Mouse (Mus musculus): ENCODE measurements at regions not wholly inside any gene's neighbourhood (a gene's known extent, or its start where the extent isn't known, plus 50 kb on each side); places are given as distances from the start of the nearest gene placed in this dataset.

DNA sequence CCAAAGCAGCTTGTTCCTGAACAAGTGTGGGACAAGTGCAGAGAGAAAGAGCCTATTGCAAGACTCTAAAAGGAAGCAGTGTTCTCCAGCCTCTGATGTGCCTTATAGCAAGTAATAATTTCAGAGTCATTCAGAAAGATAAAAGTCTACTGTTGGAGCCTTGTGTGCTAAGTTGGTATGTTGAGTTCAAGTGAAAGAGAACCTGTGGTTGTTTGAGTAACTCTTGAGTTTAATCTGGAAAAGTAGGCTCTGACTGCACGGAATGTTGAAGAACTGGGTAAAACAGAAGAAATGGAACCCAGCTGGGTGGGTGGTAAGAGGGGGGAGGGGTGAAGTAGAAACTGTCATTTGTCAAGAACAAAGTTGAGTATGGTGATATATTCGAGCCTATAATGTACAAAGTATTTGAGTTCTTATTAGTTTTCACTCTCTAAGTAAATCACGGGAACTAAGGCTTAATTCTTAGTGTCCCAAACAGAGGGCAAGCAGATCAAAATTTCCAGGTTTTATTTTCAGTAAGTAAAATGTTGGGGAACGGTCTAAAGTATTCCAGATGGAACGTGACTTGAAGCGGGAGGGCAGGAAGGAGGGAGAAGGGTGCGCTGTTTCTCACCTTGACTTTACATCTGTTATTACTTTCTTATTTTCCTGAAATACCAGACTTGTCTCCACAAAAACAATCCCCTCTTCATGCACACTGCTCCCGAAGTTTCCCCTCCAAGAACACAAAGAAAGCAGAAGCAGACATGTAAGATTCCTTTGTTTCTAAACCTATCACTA lies 111.8 kb upstream of the Hmga2 start:
- no peak for DNase-seq (ENCODE audit: low read depth, low spot score)
- H3K4me1 ChIP-seq (ENCODE audit: control insufficient read depth in 2 of 2, insufficient read depth in 2 of 2, low read length in 2 of 2, poor library complexity in 1 of 2): no peaks in the 10 kb centered on the region
- in situ Hi-C loops (cut with MboI; ENCODE audit: low sequenced_read_pairs in 2 of 2, unreplicated experiment in 2 of 2): no loop called here
- no peak overlapping the region for H3K4me3 ChIP-seq (ENCODE audit: insufficient read depth in 1 of 2, low read depth in 1 of 2, low read length in 2 of 2, poor library complexity in 1 of 2, severe bottlenecking in 1 of 2)
- H3K27ac ChIP-seq (ENCODE audit: insufficient read depth, low read depth, low read length, poor library complexity, severe bottlenecking): no peak overlapping the region
- H3K9me3 ChIP-seq (ENCODE audit: control insufficient read depth, insufficient read depth, low read depth, low read length): no peaks in the 10 kb centered on the region
- TF ChIP-seq MAFK (IDR thresholded peaks at IDR 0.05; ENCODE audit: insufficient read depth, low read depth, low read length) (no peak), HCFC1 (IDR thresholded peaks at IDR 0.05; ENCODE audit: borderline replicate concordance, insufficient read depth, low read length) (no peak), ZNF384 (IDR thresholded peaks at IDR 0.05; ENCODE audit: low read depth, low read length) (no peak), ZC3H11A (IDR thresholded peaks at IDR 0.05; ENCODE audit: borderline replicate concordance, low read depth, low read length) (no peak), CHD2 (IDR thresholded peaks at IDR 0.05; ENCODE audit: low read depth, low read length) (no peak)
- H3K9ac ChIP-seq (ENCODE audit: insufficient read depth, low read depth, low read length, poor library complexity, severe bottlenecking): no peak overlapping the region
- no peaks in the 10 kb centered on the region for H3K36me3 ChIP-seq (ENCODE audit: control insufficient read depth, insufficient read depth, low read length, poor library complexity, severe bottlenecking)

DNA sequence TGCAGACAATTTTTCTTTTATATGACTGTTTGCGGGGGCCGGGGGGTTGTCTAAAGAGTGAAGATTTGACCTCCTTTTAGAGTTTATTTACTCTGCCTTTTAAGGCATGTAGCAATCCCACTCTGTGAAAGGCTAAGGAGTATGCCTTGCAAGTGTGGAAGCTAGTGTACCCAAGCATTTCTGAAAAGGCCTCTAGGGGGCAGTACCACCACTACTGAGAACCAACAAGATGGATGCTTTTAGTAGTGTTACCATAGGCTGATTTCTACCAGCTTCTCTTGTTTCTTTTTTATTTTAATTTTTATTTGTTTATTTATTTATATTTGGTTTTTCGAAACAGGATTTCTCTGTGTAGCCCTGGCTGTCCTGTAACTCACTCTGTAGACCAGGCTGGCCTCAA lies 110.9 kb upstream of the Hmga2 start:
- Histone ChIP-seq H3K36me3 (ENCODE audit: control insufficient read depth, insufficient read depth, low read length, poor library complexity, severe bottlenecking) (no peaks in the 10 kb centered on the region), H3K4me1 (ENCODE audit: control insufficient read depth in 2 of 2, insufficient read depth in 2 of 2, low read length in 2 of 2, poor library complexity in 1 of 2) (no peaks in the 10 kb centered on the region), H3K4me3 (ENCODE audit: insufficient read depth in 1 of 2, low read depth in 1 of 2, low read length in 2 of 2, poor library complexity in 1 of 2, severe bottlenecking in 1 of 2) (no peak overlapping the region), H3K9me3 (ENCODE audit: control insufficient read depth, insufficient read depth, low read depth, low read length) (no peaks in the 10 kb centered on the region), H3K27ac (ENCODE audit: insufficient read depth, low read depth, low read length, poor library complexity, severe bottlenecking) (no peak overlapping the region), H3K9ac (ENCODE audit: insufficient read depth, low read depth, low read length, poor library complexity, severe bottlenecking) (no peak overlapping the region)
- in situ Hi-C loops (cut with MboI; ENCODE audit: low sequenced_read_pairs in 2 of 2, unreplicated experiment in 2 of 2): no loop called here
- no peak for TF ChIP-seq ZNF384 (IDR thresholded peaks at IDR 0.05; ENCODE audit: low read depth, low read length)
- no peak for TF ChIP-seq CHD2 (IDR thresholded peaks at IDR 0.05; ENCODE audit: low read depth, low read length)
- TF ChIP-seq MAFK (IDR thresholded peaks at IDR 0.05; ENCODE audit: insufficient read depth, low read depth, low read length): no peak
- TF ChIP-seq HCFC1 (IDR thresholded peaks at IDR 0.05; ENCODE audit: borderline replicate concordance, insufficient read depth, low read length): no peak
- no peak for TF ChIP-seq ZC3H11A (IDR thresholded peaks at IDR 0.05; ENCODE audit: borderline replicate concordance, low read depth, low read length)
- DNase-seq (ENCODE audit: low read depth, low spot score): no peak

DNA sequence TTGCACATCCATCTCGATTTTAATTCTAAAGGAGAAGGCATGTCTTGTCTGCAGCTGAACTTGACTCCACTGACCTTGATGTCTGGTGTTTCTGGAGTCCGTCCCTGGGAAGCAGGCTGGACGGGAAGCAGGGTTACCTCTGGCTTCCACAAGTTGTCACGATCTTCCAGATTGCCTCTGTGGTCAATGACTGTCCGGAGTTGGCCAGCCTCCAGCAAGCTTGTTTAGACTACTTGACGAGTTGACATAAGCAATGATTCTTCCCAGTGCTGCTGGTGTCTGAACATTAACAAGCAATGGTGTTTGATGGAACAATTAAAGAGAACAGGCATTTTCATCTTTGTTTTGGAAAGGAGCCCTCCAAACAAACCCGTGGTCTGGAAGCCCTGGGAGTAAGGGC lies 106.2 kb upstream of the Hmga2 start:
- no peak for DNase-seq (ENCODE audit: low read depth, low spot score)
- Histone ChIP-seq H3K27ac (ENCODE audit: insufficient read depth, low read depth, low read length, poor library complexity, severe bottlenecking) (no peak overlapping the region), H3K4me1 (ENCODE audit: control insufficient read depth in 2 of 2, insufficient read depth in 2 of 2, low read length in 2 of 2, poor library complexity in 1 of 2) (no peaks in the 10 kb centered on the region), H3K9me3 (ENCODE audit: control insufficient read depth, insufficient read depth, low read depth, low read length) (no peaks in the 10 kb centered on the region), H3K36me3 (ENCODE audit: control insufficient read depth, insufficient read depth, low read length, poor library complexity, severe bottlenecking) (no peaks in the 10 kb centered on the region), H3K9ac (ENCODE audit: insufficient read depth, low read depth, low read length, poor library complexity, severe bottlenecking) (no peak overlapping the region), H3K4me3 (ENCODE audit: insufficient read depth in 1 of 2, low read depth in 1 of 2, low read length in 2 of 2, poor library complexity in 1 of 2, severe bottlenecking in 1 of 2) (no peak overlapping the region)
- TF ChIP-seq HCFC1 (IDR thresholded peaks at IDR 0.05; ENCODE audit: borderline replicate concordance, insufficient read depth, low read length): no peak
- no peak for TF ChIP-seq MAFK (IDR thresholded peaks at IDR 0.05; ENCODE audit: insufficient read depth, low read depth, low read length)
- TF ChIP-seq ZNF384 (IDR thresholded peaks at IDR 0.05; ENCODE audit: low read depth, low read length): no peak
- no peak for TF ChIP-seq ZC3H11A (IDR thresholded peaks at IDR 0.05; ENCODE audit: borderline replicate concordance, low read depth, low read length)
- no peak for TF ChIP-seq CHD2 (IDR thresholded peaks at IDR 0.05; ENCODE audit: low read depth, low read length)
- in situ Hi-C loops (cut with MboI; ENCODE audit: low sequenced_read_pairs in 2 of 2, unreplicated experiment in 2 of 2): no loop called here

DNA sequence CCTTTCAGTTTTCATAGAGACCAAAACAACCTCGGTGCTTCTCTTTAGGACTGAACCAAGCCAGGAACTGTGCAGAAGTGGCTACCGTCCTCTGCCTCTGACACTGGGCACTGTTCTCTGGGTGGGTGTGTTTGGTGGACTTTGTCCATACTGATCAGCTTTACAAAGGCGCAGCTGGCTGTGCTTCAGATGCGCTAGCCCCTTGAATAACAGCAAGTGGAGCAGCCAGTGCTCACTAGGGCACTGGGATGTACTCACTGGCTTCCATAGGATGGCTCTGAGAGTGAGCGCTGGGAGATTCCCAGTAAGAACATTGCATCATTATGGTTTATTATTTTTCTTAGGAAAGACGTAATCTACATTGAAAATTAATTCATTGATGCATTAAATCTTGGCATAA lies 105.3 kb upstream of the Hmga2 start:
- Histone ChIP-seq H3K9ac (ENCODE audit: insufficient read depth, low read depth, low read length, poor library complexity, severe bottlenecking) (no peak overlapping the region), H3K4me1 (ENCODE audit: control insufficient read depth in 2 of 2, insufficient read depth in 2 of 2, low read length in 2 of 2, poor library complexity in 1 of 2) (no peaks in the 10 kb centered on the region), H3K9me3 (ENCODE audit: control insufficient read depth, insufficient read depth, low read depth, low read length) (no peaks in the 10 kb centered on the region), H3K4me3 (ENCODE audit: insufficient read depth in 1 of 2, low read depth in 1 of 2, low read length in 2 of 2, poor library complexity in 1 of 2, severe bottlenecking in 1 of 2) (no peak overlapping the region), H3K36me3 (ENCODE audit: control insufficient read depth, insufficient read depth, low read length, poor library complexity, severe bottlenecking) (no peaks in the 10 kb centered on the region), H3K27ac (ENCODE audit: insufficient read depth, low read depth, low read length, poor library complexity, severe bottlenecking) (no peak overlapping the region)
- no peak for TF ChIP-seq MAFK (IDR thresholded peaks at IDR 0.05; ENCODE audit: insufficient read depth, low read depth, low read length)
- no peak for TF ChIP-seq ZC3H11A (IDR thresholded peaks at IDR 0.05; ENCODE audit: borderline replicate concordance, low read depth, low read length)
- no peak for TF ChIP-seq ZNF384 (IDR thresholded peaks at IDR 0.05; ENCODE audit: low read depth, low read length)
- no peak for TF ChIP-seq HCFC1 (IDR thresholded peaks at IDR 0.05; ENCODE audit: borderline replicate concordance, insufficient read depth, low read length)
- TF ChIP-seq CHD2 (IDR thresholded peaks at IDR 0.05; ENCODE audit: low read depth, low read length): no peak
- no peak for DNase-seq (ENCODE audit: low read depth, low spot score)
- in situ Hi-C loops (cut with MboI; ENCODE audit: low sequenced_read_pairs in 2 of 2, unreplicated experiment in 2 of 2): no loop called here

Data from ES-E14 (cell line).